Mouse (Mus musculus): ENCODE measurements around the gene Ipo13. TPM values are rescaled to one million over a fixed set of nuclear protein-coding genes. Genes with fewer than 3 reads are reported as not detected.

Ipo13 gene
- polyA plus RNA-seq, 1 experiment = 202 TPM

DNA sequence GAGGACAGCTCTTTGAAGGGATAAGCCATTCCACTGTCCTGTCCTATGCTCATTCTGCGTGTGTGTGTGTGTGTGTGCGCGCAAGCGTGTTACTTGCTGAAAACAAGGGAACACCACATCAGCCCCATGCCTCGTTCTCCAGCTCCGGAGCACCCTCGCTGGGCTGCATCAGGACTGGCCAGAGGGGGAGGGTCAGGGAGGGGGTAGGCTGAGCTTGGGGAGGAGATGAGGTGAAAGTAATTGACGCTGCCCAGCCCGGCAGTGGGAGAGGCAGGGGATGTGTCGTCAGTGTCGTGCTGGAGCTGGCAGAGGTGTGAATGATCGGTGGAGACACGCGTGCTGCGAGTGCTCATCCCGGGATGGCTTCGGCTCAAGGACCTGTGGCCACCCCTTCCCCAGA, 65.7 kb downstream of the Ipo13 start:
- DNase-seq (ENCODE audit: extremely low spot score in 1 of 2, low spot score in 1 of 2) = no peak

DNA sequence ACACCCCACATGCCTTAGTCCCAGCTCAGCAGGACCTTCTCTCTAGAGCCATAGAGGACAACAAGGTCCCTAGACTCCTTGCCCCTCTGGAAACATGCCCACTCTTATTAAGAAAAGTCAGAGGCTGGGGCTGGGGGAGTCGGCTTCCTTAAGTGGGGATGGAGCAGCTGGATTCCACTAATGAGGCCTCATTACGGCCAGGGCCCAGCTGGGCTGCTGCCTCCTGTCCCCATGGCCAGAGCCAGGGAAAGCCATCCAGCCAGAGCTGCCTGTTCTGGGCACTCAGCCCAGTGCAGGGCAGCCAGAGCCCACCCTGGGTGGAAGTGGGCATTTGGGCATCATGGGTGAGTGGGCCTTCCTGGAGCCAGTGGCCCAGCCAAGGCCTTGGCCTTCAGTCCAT, 67.8 kb downstream of the Ipo13 start:
- DNase-seq (ENCODE audit: extremely low spot score in 1 of 2, low spot score in 1 of 2) = peak in 1 of 2 experiments; percentile 43

DNA sequence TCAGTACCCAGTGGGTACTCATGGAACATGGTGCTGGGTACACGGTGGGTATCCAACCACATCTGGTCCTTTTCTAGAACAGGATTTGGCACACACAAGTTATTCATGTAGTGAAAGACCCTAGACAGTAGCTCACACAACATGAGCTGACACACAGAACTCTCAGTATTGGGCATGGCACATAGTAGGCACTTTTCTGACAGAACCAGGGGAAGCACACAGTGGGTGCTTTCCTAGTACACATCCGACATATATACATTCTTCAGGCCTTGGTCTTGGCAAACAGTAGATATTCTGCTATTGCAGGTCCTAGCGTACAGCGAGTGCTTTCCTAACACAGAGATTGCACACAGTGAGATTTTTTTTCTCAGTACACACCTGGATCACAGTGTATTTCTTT, 68.5 kb downstream of the Ipo13 start:
- DNase-seq (ENCODE audit: extremely low spot score in 1 of 2, low spot score in 1 of 2) = no peak

DNA sequence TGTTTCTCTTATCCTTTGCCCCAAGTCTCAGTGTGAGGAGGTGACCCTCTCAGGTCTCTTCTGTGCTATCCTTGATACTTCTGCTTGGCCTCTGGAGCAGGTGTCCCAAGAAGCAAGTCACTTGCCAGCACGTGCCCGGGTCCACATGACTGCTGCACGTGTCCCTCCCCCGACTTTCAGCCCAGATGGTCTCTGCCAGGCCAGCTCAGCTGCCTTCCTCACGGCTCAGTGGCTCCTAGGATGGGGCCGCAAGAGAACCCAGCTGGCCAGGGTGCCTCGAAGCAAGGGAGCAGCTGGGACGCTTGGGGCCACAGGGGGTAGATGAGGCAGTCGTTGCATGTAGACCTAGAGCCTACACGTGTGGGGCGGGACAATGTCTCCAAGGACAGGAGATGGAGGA, 69.5 kb downstream of the Ipo13 start:
- DNase-seq (ENCODE audit: extremely low spot score in 1 of 2, low spot score in 1 of 2) = no peak

Other genes with a start within 250 kb of the Ipo13 start
- 45.9 and 47.8 TPM in 2 replicates for gene Dmap1, start 232.7 kb downstream of the Ipo13 start, polyA plus RNA-seq (2012; rRNA removed)
- not detected in 2 replicates for gene Gm12845, start 190.6 kb downstream of the Ipo13 start, polyA plus RNA-seq (2012; rRNA removed)
- 0.04 TPM in 2 replicates for gene Klf17, start 149.4 kb downstream of the Ipo13 start, polyA plus RNA-seq (2012; rRNA removed)
- 79.0 and 93.0 TPM in 2 replicates for gene Slc6a9, start 80.5 kb downstream of the Ipo13 start, polyA plus RNA-seq (2012; rRNA removed)
- 2.1 and 2.9 TPM in 2 replicates for gene Ccdc24, start 42.4 kb downstream of the Ipo13 start, polyA plus RNA-seq (2012; rRNA removed)
- 106 and 118 TPM in 2 replicates for gene B4galt2, start 31.5 kb downstream of the Ipo13 start, polyA plus RNA-seq (2012; rRNA removed)
- 722 and 766 TPM in 2 replicates for gene Atp6v0b, start 27.7 kb downstream of the Ipo13 start, polyA plus RNA-seq (2012; rRNA removed)
- gene Dph2, start 23.0 kb downstream of the Ipo13 start, polyA plus RNA-seq (2012; rRNA removed) = 12.8 and 13.5 TPM in 2 replicates
- 4.3 TPM in 2 replicates for gene Artn, start 14.8 kb upstream of the Ipo13 start, polyA plus RNA-seq (2012; rRNA removed)
- gene St3gal3, start 219.9 kb upstream of the Ipo13 start, polyA plus RNA-seq (2012; rRNA removed) = 50.9 and 53.0 TPM in 2 replicates

All from frontal cortex, adult 2 months (tissue).